Mouse (Mus musculus) bone marrow, adult 2 months (tissue): ENCODE data around the gene Gm10282. TPM values are rescaled to one million over a fixed set of nuclear protein-coding genes. Genes with fewer than 3 reads are reported as not detected.

Source experiments
- H3K27ac ChIP-seq: fragments of 200-500 bp; 2 replicates; pipeline ENCODE4 v1.5.1; 2012; ENCODE audit warnings: low read depth, mild to moderate bottlenecking, control low read depth, inconsistent platforms, low read length; ENCODE audit not compliant: control insufficient read depth, poor library complexity, insufficient read depth
- H3K4me1 ChIP-seq: fragments of 200-500 bp; 2 replicates; pipeline ENCODE4 v1.6.1; 2011; ENCODE audit warnings: low read length; ENCODE audit not compliant: control insufficient read depth, insufficient read depth
- H3K4me3 ChIP-seq: fragments of 200-500 bp; replicated peaks from 2 replicates; pipeline ENCODE3; 2011; ENCODE audit warnings: mild to moderate bottlenecking, low read depth, low read length, control low read depth; ENCODE audit not compliant: control insufficient read depth
- CTCF ChIP-seq: fragments of 200-500 bp; IDR thresholded peaks from 2 replicates; pipeline ENCODE4 v1.5.1; 2011; ENCODE audit warnings: low read length, control low read depth; ENCODE audit not compliant: control insufficient read depth, insufficient read depth
- POLR2A ChIP-seq: fragments of 200-500 bp; IDR thresholded peaks from 2 replicates; pipeline ENCODE4 v1.6.1; 2011; ENCODE audit warnings: low read depth, mild to moderate bottlenecking, control low read depth, low read length, borderline replicate concordance; ENCODE audit not compliant: control insufficient read depth
- WGBS: fragments of 180-500 bp; shearing (Covaris S2); methylation state at CpG from one replicate; pipeline ENCODE4 v1.1.7; 2018; 5-methylcytosine and 5-hydroxymethylcytosine counted together
- polyA plus RNA-seq: library from polyadenylated mRNA; stranded (reverse); fragments of >200 nt; gene quantifications from 2 replicates; pipeline ENCODE4 v1.2.4, GENCODE M21; 2011; ENCODE audit warnings: low replicate concordance; ENCODE audit not compliant: missing spikeins, insufficient read depth, insufficient read length

The Gm10282 gene
- polyA plus RNA-seq, 1 experiment, result 1,002 TPM

DNA sequence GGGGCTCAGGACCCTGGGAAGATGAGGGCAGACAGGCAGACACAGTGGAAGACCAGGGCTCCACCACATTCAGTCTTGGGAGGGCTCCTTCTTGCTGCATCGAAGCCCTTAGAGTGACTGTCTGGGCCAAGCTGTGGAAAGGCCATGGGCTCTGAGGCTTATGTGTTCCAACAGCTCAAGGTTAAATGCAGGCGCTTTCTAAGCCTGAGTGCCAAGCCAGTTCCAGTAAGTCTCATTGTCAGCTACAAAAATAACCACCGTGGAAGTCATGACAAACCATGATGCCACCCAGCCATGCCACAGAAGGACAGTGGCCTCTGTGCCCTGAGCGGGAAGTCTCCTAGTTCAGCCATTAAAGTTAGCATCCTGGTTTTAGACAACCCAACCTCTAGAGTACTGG is 26.6 kb upstream of the Gm10282 start:
- Histone ChIP-seq H3K4me1 (no peaks in the 10 kb centered on the region), H3K27ac (no peak overlapping the region), H3K4me3 (no peak overlapping the region)
- no peak for TF ChIP-seq POLR2A
- no peak for TF ChIP-seq CTCF
- 75% methylated on average over 4 of the region's 4 CpGs for WGBS

DNA sequence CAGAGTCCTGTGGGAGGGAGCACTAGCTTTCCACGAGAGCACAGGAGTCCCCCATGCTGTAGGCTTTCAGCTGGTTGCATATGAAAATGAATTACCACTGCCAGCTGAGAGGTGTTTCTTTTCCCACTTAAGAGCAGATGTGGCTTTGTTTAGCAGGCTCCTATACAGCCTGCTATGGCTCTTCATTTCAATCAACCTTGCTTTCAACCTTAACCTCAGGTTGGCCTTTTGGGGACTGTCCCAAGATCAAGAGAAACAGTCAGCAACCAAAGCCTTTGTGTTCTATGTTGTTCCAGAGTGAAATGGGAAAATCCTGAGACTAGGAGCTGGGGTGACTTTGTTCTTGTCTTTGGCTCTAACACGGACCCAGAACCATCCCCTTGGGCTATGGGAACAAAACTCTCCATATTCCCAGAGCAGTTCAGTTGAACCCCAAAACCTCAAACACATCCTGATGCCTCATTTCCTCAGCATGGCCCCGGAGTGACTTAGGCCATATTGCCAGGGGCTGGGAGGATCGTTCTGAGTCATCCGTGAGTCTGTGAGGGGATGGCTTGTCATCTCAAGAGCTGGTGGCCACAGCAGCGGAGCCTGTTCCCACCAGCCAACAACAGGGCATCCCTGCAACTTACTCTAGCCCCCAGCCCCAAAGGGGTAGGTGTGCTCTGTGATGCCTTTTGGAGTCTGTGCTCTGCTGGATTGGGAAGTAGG is 25.9 kb upstream of the Gm10282 start:
- Histone ChIP-seq H3K4me1 (no peaks in the 10 kb centered on the region), H3K4me3 (no peak overlapping the region), H3K27ac (no peak overlapping the region)
- WGBS, result 43% methylated on average over 6 of the region's 6 CpGs
- TF ChIP-seq POLR2A, result no peak
- no peak for TF ChIP-seq CTCF

DNA sequence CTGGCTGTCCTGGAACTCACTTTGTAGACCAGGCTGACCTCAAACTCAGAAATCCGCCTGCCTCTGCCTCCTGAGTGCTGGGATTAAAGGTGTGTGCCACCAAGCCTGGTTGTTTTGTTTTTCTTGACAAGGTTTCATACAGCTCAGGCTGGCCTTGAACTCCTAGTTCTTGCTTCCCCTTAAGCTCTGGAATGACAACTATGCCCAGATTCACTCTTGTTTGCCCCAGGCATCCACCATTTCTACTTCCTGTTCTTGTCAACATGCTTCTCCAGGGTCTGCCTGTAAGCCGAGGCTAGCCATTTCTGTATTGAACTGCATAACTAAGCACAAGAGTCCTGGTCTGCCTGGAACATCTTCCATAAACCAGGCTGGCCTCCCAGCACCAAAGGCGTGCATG is 24.1 kb upstream of the Gm10282 start:
- TF ChIP-seq POLR2A, result no peak
- no peak for TF ChIP-seq CTCF
- no peak overlapping the region for H3K27ac ChIP-seq
- 73% methylated on average over 3 of the region's 3 CpGs for WGBS
- H3K4me3 ChIP-seq, result no peak overlapping the region
- H3K4me1 ChIP-seq, result no peaks in the 10 kb centered on the region; the same call in 1 of the 2 replicates

DNA sequence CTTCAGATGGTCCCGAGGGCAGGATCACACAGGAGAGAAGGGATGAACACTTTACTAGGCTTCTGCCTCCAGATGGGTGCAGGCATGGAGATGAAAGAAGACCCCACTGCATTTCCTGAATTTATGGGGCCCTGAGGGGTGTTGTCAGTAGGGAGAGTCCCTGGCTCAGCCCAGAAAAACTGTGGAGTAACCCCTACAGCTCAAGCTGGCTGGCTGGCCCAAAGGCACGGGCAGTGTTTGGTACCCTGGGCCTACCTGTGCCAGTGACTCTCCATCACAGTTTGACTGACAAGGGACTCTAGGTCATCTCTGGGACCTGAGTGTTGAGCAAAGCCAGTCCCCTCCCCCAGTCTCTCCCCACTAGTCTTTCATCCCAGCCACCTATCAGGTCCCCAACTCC is 19.6 kb upstream of the Gm10282 start:
- H3K27ac ChIP-seq, result no peak overlapping the region; the same call in 1 of the 2 replicates
- 87% methylated on average over 2 of the region's 2 CpGs for WGBS

DNA sequence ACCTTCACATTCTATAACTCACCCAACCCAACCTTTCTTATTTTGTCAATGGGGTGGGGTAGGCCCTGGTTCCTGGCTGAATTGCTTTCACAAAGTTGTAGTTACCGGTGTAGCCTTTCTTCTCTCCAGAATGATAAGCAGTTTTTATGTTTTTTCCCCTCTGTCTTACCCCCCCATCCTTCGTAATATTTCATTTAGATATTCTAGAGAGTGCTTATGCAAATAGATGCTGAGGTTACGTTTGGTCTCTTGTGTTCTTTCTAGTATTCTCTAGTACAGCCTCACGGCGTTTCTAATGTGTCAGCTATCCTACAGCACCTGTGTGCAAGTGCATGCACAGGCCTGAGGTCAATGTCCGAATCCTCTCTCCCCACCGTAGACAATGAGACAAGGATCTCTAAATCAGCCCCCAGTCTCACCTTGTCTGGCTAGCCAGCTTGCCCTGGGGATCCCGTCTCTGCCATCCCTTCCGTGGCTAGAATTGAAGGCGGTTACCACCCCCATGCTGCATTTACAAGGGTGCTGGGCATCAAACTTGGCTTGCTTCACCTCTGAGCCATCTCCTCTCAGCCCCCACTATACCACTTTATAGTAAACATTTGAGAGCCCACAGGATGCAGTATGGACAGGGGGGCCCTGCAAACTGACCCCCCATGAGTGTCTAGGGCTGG is 19.1 kb upstream of the Gm10282 start:
- WGBS, result 83% methylated on average over 10 of the region's 10 CpGs
- Histone ChIP-seq H3K4me3 (no peak overlapping the region), H3K4me1 (no peaks in the 10 kb centered on the region; the same call in 1 of the 2 replicates), H3K27ac (no peak overlapping the region; the same call in 1 of the 2 replicates)
- no peak for TF ChIP-seq CTCF
- TF ChIP-seq POLR2A, result no peak

More for the DNA sequence above, 19.6 kb upstream of the Gm10282 start:
- no peaks in the 10 kb centered on the region; the same call in 1 of the 2 replicates for H3K4me1 ChIP-seq
- no peak overlapping the region for H3K4me3 ChIP-seq
- TF ChIP-seq CTCF (no peak), POLR2A (no peak)

DNA sequence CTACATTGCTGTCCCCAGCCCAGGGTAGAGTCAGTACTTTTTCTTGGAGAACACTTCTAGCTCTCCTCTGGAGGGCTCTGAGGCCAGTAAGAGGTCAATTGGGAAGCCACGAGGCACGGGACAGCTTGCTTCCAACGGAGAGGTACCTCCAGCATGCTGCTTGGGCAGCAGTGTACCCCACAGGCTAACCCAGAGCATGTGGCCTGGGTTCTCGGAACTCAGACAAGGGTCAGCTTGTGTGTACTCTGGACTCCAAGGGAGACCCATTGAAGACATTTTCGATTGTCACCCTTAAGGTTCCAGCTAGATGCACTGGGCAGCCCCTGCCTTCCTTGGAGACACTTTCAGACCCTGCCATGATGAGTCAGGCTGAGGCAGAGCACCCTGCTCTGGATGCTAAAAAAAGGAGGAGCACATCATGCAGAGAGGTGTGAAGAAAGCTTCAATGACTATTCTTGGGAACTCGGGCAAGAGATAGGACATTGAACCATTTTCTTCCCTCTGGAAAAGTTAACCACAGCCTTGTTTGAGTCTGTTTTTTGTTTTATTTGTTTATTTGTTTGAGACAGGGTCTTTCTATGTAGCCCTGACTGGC is 18.2 kb upstream of the Gm10282 start:
- TF ChIP-seq POLR2A, result no peak
- 59% methylated on average over 6 of the region's 6 CpGs for WGBS
- H3K4me1 ChIP-seq, result peaks cover 1% of the 10 kb centered on the region; the same call in 1 of the 2 replicates
- no peak overlapping the region for H3K4me3 ChIP-seq
- H3K27ac ChIP-seq, result peak overlapping the region; percentile 57

DNA sequence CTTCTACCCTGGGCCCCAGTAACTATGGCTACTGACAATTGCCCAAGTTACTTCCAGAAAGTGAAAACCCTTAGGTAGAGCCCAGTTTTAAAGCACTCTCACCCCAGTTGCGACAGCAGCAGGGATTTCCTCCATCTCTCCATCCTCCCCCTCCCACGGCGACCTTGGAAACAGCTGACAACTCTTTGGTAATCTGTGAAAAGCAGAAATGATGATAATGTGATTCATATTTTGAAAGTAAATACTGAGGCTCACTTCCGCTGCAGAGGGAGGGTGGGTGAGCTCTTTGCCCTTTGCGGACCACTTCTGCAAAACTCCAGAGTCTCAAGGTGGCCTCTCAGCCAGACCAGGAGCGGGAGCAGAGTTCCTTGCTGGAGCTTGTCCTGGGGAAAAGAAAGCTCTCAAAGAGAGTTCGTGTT is 17.4 kb upstream of the Gm10282 start:
- peak overlapping the region; percentile 83 for H3K27ac ChIP-seq
- TF ChIP-seq POLR2A (no peak), CTCF (no peak)
- H3K4me3 ChIP-seq, result peak overlapping the region; percentile 73
- peaks cover 3% of the 10 kb centered on the region for H3K4me1 ChIP-seq
- WGBS, result 4% methylated on average over 7 of the region's 7 CpGs
